Mouse (Mus musculus) forebrain, embryonic 13.5 days (tissue): ENCODE measurements at regions not wholly inside any gene's neighbourhood (a gene's known extent, or its start where the extent isn't known, plus 50 kb on each side); places are given as distances from the start of the nearest gene placed in this dataset.
A peak's percentile ranks its signal among the peaks of the same experiment; 100 is the strongest.

ENCODE experiments used
- ATAC-seq: fragments of 200-750 bp; cut with Nextera tagmentation; 2 replicates; pipeline ENCODE4 v1.8.0; 2017
- H3K27ac ChIP-seq: fragments of 300-500 bp; sonication (generic); 2 replicates; pipeline ENCODE4 v1.5.1; 2015; ENCODE audit warnings: inconsistent platforms, mild to moderate bottlenecking, moderate library complexity
- H3K27me3 ChIP-seq: fragments of 300-500 bp; sonication (generic); 2 replicates; pipeline ENCODE4 v1.6.1; 2015; ENCODE audit warnings: mild to moderate bottlenecking, inconsistent platforms
- H3K36me3 ChIP-seq: fragments of 300-500 bp; sonication (generic); 2 replicates; pipeline ENCODE4 v1.6.1; 2015; ENCODE audit warnings: mild to moderate bottlenecking, inconsistent platforms; ENCODE audit not compliant: poor library complexity, severe bottlenecking
- H3K4me1 ChIP-seq: fragments of 300-500 bp; sonication (generic); 2 replicates; pipeline ENCODE4 v1.6.1; 2015; ENCODE audit warnings: inconsistent platforms
- H3K4me2 ChIP-seq: fragments of 300-500 bp; sonication (generic); 2 replicates; pipeline ENCODE4 v1.6.1; 2015; ENCODE audit warnings: inconsistent platforms, mild to moderate bottlenecking, moderate library complexity
- H3K4me3 ChIP-seq: fragments of 300-500 bp; sonication (generic); 2 replicates; pipeline ENCODE4 v1.5.1; 2015; ENCODE audit warnings: mild to moderate bottlenecking, inconsistent platforms
- H3K9ac ChIP-seq: fragments of 300-500 bp; sonication (generic); 2 replicates; pipeline ENCODE4 v1.6.1; 2015; ENCODE audit warnings: mild to moderate bottlenecking, inconsistent platforms
- H3K9me3 ChIP-seq: fragments of 300-500 bp; sonication (generic); replicated peaks from 2 replicates; pipeline ENCODE4 v1.6.1; 2016; ENCODE audit warnings: inconsistent platforms
- WGBS: fragments of 180-500 bp; shearing (Covaris S2); methylation state at CpG from one replicate; pipeline ENCODE4 v1.1.7; 2015; 5-methylcytosine and 5-hydroxymethylcytosine counted together

- H3K27me3 ChIP-seq: peaks cover 5% of the 10 kb centered on the region; the same call in 1 of the 2 replicates
- H3K27ac ChIP-seq: no peak overlapping the region
- H3K4me3 ChIP-seq: no peak overlapping the region
- H3K4me1 ChIP-seq: peaks cover 15% of the 10 kb centered on the region
- 97% methylated on average over 4 of the region's 4 CpGs for WGBS
- H3K4me2 ChIP-seq: no peak overlapping the region
- no peaks in the 10 kb centered on the region for H3K36me3 ChIP-seq
- H3K9ac ChIP-seq: no peak overlapping the region
- no peak for ATAC-seq
- peaks cover 3% of the 10 kb centered on the region; the same call in 1 of the 2 replicates for H3K9me3 ChIP-seq
These were observed 89.7 kb upstream of the Hmga2 start for GRCm38 (mm10) chr10:120565992-120566391.

DNA sequence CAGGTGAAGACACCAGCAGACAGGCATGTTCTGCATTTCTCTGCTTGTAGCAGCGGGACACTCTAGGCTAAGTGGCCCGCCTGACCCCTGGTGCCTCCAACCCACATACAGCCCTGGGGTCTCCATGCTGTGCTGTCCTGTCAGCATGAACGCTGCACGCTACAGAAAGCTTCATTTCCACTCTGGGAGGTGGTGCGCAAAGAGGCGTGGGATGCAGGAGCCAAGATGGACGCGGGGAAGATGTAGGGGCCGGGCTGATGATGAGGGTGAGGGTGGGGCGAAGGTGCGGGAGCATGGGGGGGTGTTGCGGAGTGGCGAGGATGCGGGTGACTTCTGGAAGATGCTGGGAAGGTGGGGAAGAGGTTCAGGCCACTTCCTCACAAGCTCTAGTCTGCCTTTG is 88.6 kb upstream of the Hmga2 start:
- H3K9me3 ChIP-seq: peaks cover 3% of the 10 kb centered on the region; the same call in 1 of the 2 replicates
- no peak for ATAC-seq
- H3K9ac ChIP-seq: peak overlapping the region; percentile 34
- H3K4me3 ChIP-seq: no peak overlapping the region; the same call in 1 of the 2 replicates
- peak overlapping the region; percentile 54 for H3K4me2 ChIP-seq
- peaks cover 15% of the 10 kb centered on the region for H3K4me1 ChIP-seq
- 13% methylated on average over 14 of the region's 14 CpGs for WGBS
- H3K27me3 ChIP-seq: peaks cover 5% of the 10 kb centered on the region; the same call in 1 of the 2 replicates
- H3K36me3 ChIP-seq: no peaks in the 10 kb centered on the region
- H3K27ac ChIP-seq: no peak overlapping the region

DNA sequence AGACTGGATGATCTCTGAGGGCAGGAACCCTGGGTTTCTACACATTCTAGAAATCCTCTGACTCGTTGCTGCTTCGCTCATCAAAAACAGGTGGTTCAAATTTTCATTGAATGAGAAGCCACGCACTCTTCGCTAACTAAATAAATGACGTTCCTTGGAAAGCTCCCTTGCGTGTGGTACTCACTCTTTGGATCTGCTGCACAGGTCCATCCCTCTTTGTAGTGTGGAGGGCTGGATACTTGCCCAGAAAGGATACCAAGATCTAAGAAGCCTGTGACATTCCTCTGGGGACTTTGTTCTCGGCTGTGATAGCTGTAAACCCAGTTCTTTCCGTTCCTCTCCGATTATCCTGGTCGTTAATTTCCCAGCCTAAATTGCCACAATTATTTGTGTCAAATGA is 87.7 kb upstream of the Hmga2 start:
- H3K27me3 ChIP-seq: peaks cover 5% of the 10 kb centered on the region; the same call in 1 of the 2 replicates
- no peak overlapping the region for H3K27ac ChIP-seq
- peaks cover 15% of the 10 kb centered on the region for H3K4me1 ChIP-seq
- ATAC-seq: no peak
- 25% methylated on average over 10 of the region's 10 CpGs for WGBS
- peak overlapping the region; percentile 21; the same call in 1 of the 2 replicates for H3K4me2 ChIP-seq
- no peak overlapping the region for H3K9ac ChIP-seq
- no peaks in the 10 kb centered on the region for H3K36me3 ChIP-seq
- no peak overlapping the region for H3K4me3 ChIP-seq
- peaks cover 3% of the 10 kb centered on the region; the same call in 1 of the 2 replicates for H3K9me3 ChIP-seq

DNA sequence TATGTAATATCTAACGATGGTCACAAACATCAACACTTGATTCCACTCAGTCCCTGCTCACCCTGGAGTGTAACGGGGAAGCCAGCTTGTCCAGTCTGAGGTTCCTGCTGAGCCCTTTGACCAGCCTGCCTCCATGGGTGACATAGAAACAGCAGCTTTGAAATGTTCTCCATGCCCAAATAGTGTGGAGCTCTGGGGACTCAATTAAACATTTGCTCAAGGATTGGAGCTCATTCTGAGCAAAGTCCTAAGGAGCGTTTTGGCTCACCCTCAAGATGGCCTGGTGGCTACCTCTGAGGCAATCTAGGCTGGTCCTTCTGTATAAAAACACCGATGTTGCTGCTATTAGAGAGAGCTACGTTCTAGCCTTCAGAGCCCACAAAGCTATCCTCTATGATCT is 85.6 kb upstream of the Hmga2 start:
- peaks cover 3% of the 10 kb centered on the region; the same call in 1 of the 2 replicates for H3K9me3 ChIP-seq
- H3K9ac ChIP-seq: no peak overlapping the region
- peaks cover 5% of the 10 kb centered on the region; the same call in 1 of the 2 replicates for H3K27me3 ChIP-seq
- ATAC-seq: no peak
- 92% methylated on average over 5 of the region's 5 CpGs for WGBS
- H3K27ac ChIP-seq: no peak overlapping the region
- H3K36me3 ChIP-seq: no peaks in the 10 kb centered on the region
- no peak overlapping the region for H3K4me2 ChIP-seq
- peaks cover 15% of the 10 kb centered on the region for H3K4me1 ChIP-seq
- H3K4me3 ChIP-seq: no peak overlapping the region

DNA sequence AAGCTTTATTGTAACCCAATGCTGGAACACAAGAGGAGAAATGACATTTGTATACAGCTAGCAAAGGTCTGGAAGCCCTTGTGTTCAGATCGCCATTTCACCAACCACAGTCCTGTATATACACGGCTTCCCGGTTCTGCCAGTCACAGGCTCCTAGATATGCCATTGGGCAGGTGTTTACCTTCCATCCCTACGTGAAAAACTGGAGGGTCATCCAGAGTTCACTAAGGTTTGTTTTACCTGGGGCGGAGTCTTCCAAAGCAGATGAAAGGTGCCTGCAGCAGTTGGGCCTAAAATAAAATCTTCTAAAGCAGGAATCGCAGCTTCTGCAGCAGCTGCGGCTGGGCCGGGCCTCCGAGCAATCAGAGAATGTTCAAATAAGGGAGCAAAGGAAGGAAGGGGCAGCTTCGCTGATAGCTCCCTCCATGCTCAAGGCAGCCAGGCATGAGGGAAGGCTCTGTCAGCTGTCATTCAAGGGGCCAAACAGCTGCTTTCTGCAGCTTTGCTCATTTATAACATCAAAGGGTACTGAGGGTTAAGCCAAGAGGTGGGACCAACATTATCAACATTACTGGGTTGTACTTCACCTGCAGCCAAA is 81.7 kb upstream of the Hmga2 start:
- no peaks in the 10 kb centered on the region for H3K36me3 ChIP-seq

DNA sequence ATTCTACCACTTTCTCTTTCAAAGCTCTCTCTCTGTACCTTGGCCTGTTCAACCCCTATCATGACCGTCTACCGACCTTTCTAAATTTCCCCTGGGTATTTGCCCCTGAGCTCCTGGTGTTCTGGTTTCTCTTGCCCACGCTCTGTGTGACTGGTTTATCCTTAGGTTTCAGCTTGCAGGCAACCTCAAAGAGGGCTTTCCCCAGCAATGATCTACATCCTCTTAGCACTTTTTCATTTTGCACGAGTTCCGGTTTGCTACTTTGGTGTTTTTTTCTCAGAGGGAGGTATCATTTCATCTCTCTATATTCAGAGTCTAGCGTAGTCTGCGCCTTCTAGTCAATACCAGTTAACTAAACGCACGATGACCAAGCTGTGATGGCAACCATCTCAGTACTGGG is 79.8 kb upstream of the Hmga2 start:
- ATAC-seq: no peak
- peaks cover 11% of the 10 kb centered on the region for H3K27me3 ChIP-seq
- peaks cover 13% of the 10 kb centered on the region for H3K4me1 ChIP-seq
- no peak overlapping the region for H3K4me2 ChIP-seq
- no peak overlapping the region for H3K9ac ChIP-seq
- no peak overlapping the region for H3K4me3 ChIP-seq
- no peaks in the 10 kb centered on the region; the same call in 1 of the 2 replicates for H3K9me3 ChIP-seq
- WGBS: 93% methylated on average over 9 of the region's 9 CpGs
- H3K27ac ChIP-seq: no peak overlapping the region
- no peaks in the 10 kb centered on the region for H3K36me3 ChIP-seq

More for the DNA sequence above, 81.7 kb upstream of the Hmga2 start:
- 88% methylated on average over 10 of the region's 10 CpGs for WGBS
- H3K27ac ChIP-seq: no peak overlapping the region
- H3K4me2 ChIP-seq: no peak overlapping the region
- no peaks in the 10 kb centered on the region; the same call in 1 of the 2 replicates for H3K9me3 ChIP-seq
- peaks cover 7% of the 10 kb centered on the region; the same call in 1 of the 2 replicates for H3K27me3 ChIP-seq
- no peak overlapping the region for H3K9ac ChIP-seq
- ATAC-seq: no peak
- H3K4me1 ChIP-seq: peaks cover 4% of the 10 kb centered on the region; the same call in 1 of the 2 replicates
- H3K4me3 ChIP-seq: no peak overlapping the region

- peak overlapping the region; percentile 98 for H3K4me2 ChIP-seq
- peaks cover 12% of the 10 kb centered on the region for H3K27me3 ChIP-seq
- H3K4me1 ChIP-seq: peaks cover 13% of the 10 kb centered on the region
- peak overlapping the region; percentile 57 for H3K4me3 ChIP-seq
- no peaks in the 10 kb centered on the region for H3K36me3 ChIP-seq
- peak overlapping the region; percentile 69 for H3K9ac ChIP-seq
- ATAC-seq: peak; percentile 78
- H3K9me3 ChIP-seq: no peaks in the 10 kb centered on the region
- H3K27ac ChIP-seq: no peak overlapping the region
- WGBS: 2% methylated on average over 16 of the region's 16 CpGs
These were observed 76.8 kb upstream of the Hmga2 start for GRCm38 (mm10) chr10:120553097-120553453.

DNA sequence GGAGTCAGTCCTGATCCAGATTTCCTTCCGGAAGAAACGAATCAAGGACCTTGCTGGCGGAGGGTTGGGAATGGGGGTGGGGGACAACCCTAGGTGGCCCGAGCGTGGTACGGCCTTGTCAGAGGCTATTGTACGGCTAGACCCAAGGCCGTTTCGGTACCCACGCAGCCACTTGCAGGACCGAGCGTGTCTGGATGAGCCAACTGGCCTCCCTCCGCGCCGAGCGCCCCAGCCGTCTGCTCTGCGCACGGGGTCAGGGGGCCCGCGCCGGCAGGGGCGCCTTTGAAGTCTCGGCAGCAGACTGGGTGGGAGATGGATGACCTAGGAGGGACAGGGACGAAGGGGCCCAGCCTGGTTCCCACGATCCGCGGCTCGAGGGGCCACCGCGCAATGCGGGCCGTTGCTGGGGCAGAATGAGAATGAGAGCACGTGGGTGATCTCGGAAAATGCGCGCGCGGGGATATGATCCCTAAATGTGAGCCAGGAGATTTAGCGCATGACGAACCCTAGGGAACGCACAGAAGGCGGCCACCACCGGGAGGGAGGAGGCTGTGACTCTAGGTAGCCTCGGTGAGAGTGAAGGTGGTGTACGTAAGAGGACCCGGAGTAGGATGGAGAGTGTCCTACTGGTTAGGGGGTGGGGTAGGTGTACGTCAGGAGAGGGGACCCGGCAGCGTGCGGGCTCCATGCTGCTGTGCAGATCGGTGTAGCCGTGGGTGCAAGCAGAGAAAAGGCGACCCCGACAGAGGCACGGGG is 76.2 kb upstream of the Hmga2 start:
- peak; percentile 79 for ATAC-seq
- H3K27me3 ChIP-seq: peaks cover 12% of the 10 kb centered on the region
- no peak overlapping the region for H3K27ac ChIP-seq
- WGBS: under 1% methylated on average over 56 of the region's 56 CpGs
- no peaks in the 10 kb centered on the region for H3K9me3 ChIP-seq
- no peaks in the 10 kb centered on the region for H3K36me3 ChIP-seq
- peak overlapping the region; percentile 69 for H3K9ac ChIP-seq
- peak overlapping the region; percentile 98 for H3K4me2 ChIP-seq
- peaks cover 13% of the 10 kb centered on the region for H3K4me1 ChIP-seq
- H3K4me3 ChIP-seq: peak overlapping the region; percentile 57

- Histone ChIP-seq H3K4me3 (peak overlapping the region; percentile 57), H3K27me3 (peaks cover 12% of the 10 kb centered on the region), H3K36me3 (no peaks in the 10 kb centered on the region), H3K4me1 (peaks cover 13% of the 10 kb centered on the region), H3K9ac (peak overlapping the region; percentile 69; the same call in 1 of the 2 replicates), H3K27ac (no peak overlapping the region), H3K9me3 (no peaks in the 10 kb centered on the region), H3K4me2 (peak overlapping the region; percentile 98)
- ATAC-seq: 0 out of 2 replicates have a peak, but pooled peaks have one; percentile 22
- under 1% methylated on average over 18 of the region's 18 CpGs for WGBS
These were observed 75.6 kb upstream of the Hmga2 start for GRCm38 (mm10) chr10:120551851-120552281.

- H3K9me3 ChIP-seq: no peaks in the 10 kb centered on the region
- H3K27ac ChIP-seq: no peak overlapping the region
- H3K36me3 ChIP-seq: no peaks in the 10 kb centered on the region
- WGBS: 88% methylated on average over 11 of the region's 11 CpGs
- H3K4me1 ChIP-seq: peaks cover 7% of the 10 kb centered on the region
- H3K9ac ChIP-seq: no peak overlapping the region
- H3K4me2 ChIP-seq: no peak overlapping the region
- H3K4me3 ChIP-seq: no peak overlapping the region
- no peak for ATAC-seq
- peaks cover 5% of the 10 kb centered on the region; the same call in 1 of the 2 replicates for H3K27me3 ChIP-seq
These were observed 70.9 kb upstream of the Hmga2 start for GRCm38 (mm10) chr10:120547164-120547563.

DNA sequence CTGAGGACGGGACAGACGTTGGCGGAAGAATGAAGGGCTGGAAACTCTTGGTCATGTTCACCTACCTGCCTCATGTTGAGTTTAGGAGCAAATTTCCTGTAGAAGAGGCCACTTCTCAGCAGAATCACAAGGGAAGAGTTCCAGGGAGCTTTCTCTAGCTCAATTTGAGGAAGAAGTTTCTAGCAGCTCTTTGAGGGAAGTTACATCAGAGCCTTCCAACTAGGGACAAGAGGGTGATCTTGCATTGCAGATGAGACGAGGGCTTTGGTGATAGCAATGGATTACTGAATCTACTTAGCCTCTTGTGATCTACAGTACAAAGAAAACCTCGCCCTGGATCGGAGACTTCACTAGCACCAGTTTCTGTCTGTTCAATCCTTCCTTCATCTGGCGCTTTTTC is 65.3 kb upstream of the Hmga2 start:
- Histone ChIP-seq H3K4me3 (no peak overlapping the region), H3K4me1 (peaks cover 3% of the 10 kb centered on the region; the same call in 1 of the 2 replicates), H3K4me2 (no peak overlapping the region), H3K27me3 (no peaks in the 10 kb centered on the region), H3K27ac (no peak overlapping the region), H3K9me3 (no peaks in the 10 kb centered on the region), H3K9ac (no peak overlapping the region), H3K36me3 (no peaks in the 10 kb centered on the region)
- 91% methylated on average over 7 of the region's 7 CpGs for WGBS
- no peak for ATAC-seq

DNA sequence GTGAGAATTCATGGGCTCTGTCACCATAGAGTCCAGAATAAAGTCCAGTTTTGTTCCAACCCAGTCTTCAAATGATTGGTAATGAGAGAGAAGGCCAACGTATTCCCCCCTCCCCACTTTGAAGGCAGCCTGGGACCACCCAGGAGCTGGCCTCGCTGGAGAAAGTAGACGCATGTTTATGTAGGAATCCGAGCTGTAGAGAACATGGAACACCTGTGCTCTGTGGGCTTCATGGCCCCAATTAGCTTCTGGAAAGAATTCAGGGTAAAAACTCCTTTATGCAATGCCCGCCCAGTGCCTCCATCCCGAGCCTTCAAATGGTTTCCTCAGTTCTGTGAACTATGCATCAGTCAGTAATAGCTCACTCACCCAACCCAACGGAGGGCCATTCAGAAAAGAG is 62.3 kb upstream of the Hmga2 start:
- ATAC-seq: no peak
- no peaks in the 10 kb centered on the region for H3K9me3 ChIP-seq
- H3K4me1 ChIP-seq: no peaks in the 10 kb centered on the region
- WGBS: 73% methylated on average over 7 of the region's 7 CpGs
- no peak overlapping the region for H3K4me3 ChIP-seq
- no peaks in the 10 kb centered on the region for H3K36me3 ChIP-seq
- H3K27me3 ChIP-seq: no peaks in the 10 kb centered on the region
- no peak overlapping the region for H3K27ac ChIP-seq
- no peak overlapping the region for H3K4me2 ChIP-seq
- H3K9ac ChIP-seq: no peak overlapping the region
